Mouse (Mus musculus) ES-E14 (cell line): ENCODE results near the gene Apof.

Experiments
- CHD2 ChIP-seq: IDR thresholded peaks from 2 replicates; pipeline ENCODE4 v1.6.1; 2014; ENCODE audit warnings: mild to moderate bottlenecking, low read depth, low read length, inconsistent platforms
- HCFC1 ChIP-seq: IDR thresholded peaks from 2 replicates; pipeline ENCODE4 v1.6.1; 2012; ENCODE audit warnings: low read length, inconsistent platforms, borderline replicate concordance; ENCODE audit not compliant: insufficient read depth
- MAFK ChIP-seq: IDR thresholded peaks from 2 replicates; pipeline ENCODE4 v1.6.1; 2014; ENCODE audit warnings: mild to moderate bottlenecking, low read depth, low read length, inconsistent platforms; ENCODE audit not compliant: insufficient read depth
- ZC3H11A ChIP-seq: IDR thresholded peaks from 2 replicates; pipeline ENCODE4 v1.6.1; 2012; ENCODE audit warnings: low read depth, mild to moderate bottlenecking, inconsistent platforms, low read length, borderline replicate concordance
- ZNF384 ChIP-seq: IDR thresholded peaks from 2 replicates; pipeline ENCODE4 v1.6.1; 2012; ENCODE audit warnings: low read depth, low read length, inconsistent platforms

DNA sequence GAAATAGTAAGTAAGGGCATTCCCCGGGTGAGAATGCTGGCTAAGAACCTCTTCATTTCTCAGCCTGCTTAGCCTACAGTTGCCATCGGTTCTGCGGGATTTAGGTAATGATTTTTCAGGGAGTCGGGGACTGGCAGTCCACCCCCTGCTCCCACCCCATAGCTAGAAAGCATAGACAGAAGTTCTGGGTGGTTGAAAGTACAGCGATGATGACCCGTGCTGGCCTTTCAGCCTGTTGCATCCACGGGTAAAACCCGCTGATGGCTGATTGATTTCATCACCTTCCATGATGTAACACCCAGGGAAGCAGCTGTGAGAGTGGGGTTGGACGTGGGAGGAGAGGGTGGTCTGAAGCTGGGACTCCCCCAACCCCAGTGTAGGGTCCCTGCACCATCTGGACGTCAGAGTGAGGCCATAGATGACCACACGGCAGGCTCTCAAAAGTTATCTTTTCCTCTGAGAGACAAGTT is 30.3 kb downstream of the Apof start, which contains the start of gene Il23a:
- TF ChIP-seq ZC3H11A = no peak
- no peak for TF ChIP-seq MAFK
- TF ChIP-seq CHD2 = no peak
- TF ChIP-seq ZNF384 = no peak
- no peak for TF ChIP-seq HCFC1
